Mouse (Mus musculus) gastrocnemius, adult 18-20 months (tissue): Measurements from ENCODE around the gene Keap1. TPM values are rescaled to one million over a fixed set of nuclear protein-coding genes. Genes with fewer than 3 reads are reported as not detected.
"Not testable (repeated sequence)": the region's sequence is repeated elsewhere in the genome, so short reads cannot be mapped to it uniquely, and the experiment has no call there.

ENCODE experiments used
- DNase-seq: peaks from one replicate; pipeline ENCODE4 v3.0.0; 2021; ENCODE audit warnings: low spot score
- total RNA-seq, 2 experiments: library from RNA; stranded (reverse); gene quantifications; 2 replicates each; pipeline ENCODE4 v1.2.3; 2021

The Keap1 gene
- total RNA-seq, 2 experiments from 2014 or later = 50.8 to 51.5 TPM

DNA sequence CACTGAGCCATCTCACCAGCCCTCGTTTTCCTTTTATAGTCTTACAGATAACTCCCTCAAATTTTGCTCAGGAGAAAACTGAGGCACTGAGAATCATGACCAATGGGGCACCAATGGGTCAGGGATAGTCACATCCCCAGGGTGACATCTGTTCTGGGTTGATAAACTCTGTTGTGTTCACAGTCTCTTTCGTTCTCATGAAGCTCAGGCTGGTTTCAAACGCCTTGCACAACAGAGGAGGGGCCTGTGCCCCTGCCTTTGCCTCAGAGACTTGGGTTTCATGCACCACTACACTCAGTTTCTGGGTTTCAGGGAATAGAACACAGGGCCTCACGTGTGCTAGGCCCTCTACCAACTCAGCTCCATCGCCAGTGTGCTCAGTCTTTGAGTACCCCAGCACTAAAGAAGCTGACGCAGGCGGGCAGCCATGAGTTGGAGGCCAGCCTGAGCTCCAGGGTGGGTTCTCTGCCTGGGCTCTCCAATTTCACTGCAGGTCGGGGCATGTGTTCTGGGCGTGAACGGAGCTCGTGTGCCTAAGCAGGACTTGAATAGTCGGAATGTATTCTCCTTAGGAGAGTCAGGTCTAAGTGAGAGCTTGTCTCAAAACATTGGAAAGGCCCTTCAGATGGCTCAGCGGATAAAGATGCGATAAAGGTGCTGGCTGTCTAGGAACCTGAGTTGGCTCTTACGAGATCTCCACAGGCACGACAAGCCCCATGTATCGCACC, 25.3 kb upstream of the Keap1 start:
- no peak for DNase-seq

DNA sequence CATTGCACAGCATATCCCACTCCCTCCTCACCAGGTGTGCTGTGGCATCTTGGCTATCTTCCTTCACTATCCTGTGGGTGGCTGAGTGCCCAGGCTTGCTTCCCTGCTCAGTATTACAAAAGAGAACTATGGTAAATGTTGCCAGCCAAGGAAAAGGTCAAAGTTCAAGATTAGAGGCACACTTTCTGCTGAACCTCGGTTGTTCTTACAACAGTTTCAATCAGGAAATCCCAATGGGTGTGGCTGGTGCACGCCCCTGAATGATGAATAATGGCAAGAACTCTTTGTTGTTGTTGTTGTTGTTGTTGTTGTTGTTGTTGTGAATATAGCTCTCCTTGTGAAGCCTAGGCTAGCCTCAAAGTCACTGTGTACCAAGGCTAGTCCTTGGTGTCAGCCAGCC, 22.7 kb upstream of the Keap1 start:
- no peak for DNase-seq

DNA sequence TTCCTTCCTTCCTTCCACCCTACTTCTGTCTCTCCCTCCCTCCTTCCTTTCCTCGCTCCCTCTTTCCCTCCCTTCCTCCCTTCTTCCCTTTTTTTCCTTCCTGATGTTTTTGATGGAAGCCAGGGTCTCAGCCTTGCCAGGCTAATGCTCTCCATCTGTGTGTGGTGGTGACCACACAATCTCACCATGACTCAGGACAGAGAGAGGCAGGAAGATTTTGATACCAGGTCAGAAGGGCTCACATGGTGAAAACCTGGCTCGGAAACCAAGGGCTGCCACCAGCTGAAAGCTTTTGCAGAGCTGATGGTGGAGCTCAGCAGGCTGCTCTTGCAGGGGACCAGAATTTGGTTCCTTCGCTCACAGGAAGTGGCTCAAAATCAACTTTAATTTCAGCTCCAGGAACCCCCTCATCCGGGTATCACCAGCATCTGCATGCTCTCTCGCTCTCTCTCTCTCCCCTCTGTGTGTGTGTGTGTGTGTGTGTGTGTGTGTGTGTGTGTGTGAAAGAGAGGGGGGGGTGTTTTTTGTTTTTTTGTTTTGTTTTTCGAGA, 21.4 kb upstream of the Keap1 start:
- no peak for DNase-seq

DNA sequence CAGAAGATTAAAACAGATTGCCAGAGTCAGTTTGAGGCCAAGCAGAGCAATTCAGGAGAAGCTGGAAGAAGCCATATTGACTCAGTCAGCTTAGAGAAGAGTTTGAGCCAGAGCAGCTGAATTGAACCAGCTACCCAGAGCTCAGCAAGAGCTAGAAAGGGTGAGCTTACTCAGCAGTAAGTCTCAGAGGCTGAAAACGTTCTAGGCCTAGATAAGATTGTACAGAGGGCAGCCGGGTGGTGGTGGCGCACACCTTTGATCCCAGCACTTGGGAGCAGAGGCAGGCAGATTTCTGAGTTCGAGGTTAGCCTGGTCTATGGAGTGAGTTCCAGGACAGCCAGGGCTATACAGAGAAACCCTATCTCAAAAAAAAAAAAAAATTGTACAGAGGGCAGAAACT, 17.2 kb upstream of the Keap1 start:
- not testable (repeated sequence) for DNase-seq

DNA sequence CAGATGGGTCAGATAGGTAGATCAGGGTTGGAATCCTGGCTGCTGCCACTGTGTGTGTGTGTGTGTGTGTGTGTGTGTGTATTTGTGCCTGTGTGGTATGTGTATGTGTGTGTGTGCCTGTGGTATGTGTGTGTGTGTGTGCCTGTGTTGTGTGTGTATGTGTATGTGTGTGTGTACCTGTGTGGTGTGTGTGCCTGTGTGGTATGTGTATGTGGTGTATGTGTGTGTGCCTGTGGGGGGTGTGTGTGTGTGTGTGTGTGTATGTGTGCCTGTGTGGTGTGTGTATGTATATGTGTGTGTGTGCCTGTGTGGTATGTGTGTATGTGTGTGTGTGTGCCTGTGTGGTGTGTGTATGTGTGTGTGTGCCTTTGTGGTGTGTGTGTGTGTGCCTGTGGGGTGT, 15.5 kb upstream of the Keap1 start:
- DNase-seq = no peak

DNA sequence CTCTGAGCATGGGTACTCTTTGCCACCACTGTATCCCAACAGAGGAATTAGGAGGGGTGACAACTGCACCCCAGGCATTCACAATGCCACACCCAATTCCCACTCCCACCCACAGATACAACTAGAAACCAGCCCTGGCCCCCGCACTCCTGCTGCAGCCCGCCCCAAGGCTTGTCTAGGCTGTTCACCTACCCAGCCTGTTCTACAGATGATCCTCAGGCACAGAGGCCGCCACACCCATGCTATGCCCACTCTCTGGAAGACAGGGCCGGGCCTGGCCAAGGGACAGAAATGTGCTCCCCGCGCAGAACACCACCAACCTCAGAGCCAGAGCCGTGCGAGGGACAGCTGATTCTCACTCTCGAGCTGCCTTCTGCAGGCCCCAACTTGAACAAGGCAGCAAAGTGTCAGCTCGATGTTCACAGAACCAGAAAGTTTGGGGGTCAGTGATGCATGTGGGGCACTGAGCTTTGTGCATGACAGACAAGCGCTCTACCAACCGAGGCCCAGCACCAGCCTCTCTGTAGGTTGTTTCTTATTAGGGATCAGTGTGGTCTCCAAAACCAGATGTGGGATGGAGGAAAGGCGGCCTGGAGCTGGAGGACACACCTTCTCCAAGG, 12.1 kb upstream of the Keap1 start:
- DNase-seq = no peak

DNA sequence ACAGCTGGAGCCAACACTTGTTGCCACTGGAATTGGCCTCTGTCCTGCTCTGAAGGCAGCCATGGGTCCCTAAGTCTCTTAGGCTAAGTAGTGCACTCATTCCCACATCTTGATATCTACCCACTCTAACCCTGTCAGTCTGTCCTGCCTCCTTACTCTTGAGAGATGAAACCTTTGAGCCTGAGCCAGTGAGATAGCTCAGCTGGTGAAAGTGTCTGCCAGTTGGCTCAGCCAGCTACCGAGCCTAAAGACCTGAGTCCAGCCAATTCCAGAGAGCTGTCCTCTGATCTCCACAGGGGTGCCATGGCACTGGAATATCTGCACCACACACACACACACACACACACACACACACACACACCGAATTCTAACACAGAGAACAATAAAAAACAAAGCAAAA, 11.3 kb upstream of the Keap1 start:
- DNase-seq = peak; percentile 46

DNA sequence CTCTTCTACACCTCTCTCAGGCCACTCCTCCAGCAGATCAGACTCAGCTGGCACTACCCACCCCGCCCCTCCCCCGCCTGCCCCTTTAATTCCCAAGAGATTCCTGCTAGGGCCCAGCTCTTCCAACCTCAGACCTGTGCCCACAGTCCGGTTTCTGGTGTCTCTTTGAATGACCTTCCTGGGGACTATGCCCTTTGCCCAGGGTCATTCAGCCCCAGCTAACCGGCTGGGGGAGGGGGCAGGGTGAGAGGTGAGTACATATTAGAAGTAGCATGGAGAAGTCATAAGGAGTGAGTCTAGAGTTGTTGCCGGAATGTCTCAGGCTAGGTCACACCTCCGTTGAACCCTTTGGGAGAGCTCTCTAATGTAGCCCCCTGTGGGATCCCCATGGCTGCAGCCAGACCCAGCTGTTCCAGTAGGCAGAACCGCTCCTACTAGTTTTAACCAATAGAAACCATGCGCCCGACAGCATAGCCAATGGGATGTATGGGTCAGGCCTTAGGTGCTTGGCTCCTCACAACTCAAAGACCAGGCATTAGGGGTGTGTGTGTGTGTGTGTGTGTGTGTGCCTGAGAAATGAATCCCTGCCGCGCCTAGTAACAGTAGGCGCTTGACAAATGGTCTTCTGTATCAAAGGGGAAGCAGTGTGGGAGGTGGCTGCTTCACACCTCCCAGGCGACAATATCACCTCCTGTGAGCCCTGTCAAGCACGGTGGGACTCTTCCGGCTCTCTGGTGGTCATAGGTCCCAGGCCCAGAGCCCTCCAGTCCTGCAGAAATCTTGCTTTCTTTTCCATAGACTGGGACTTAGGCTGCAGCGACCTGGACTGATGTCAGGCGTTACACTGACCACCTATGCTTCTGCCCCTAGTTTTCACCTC, 10.7 kb upstream of the Keap1 start:
- DNase-seq = no peak

DNA sequence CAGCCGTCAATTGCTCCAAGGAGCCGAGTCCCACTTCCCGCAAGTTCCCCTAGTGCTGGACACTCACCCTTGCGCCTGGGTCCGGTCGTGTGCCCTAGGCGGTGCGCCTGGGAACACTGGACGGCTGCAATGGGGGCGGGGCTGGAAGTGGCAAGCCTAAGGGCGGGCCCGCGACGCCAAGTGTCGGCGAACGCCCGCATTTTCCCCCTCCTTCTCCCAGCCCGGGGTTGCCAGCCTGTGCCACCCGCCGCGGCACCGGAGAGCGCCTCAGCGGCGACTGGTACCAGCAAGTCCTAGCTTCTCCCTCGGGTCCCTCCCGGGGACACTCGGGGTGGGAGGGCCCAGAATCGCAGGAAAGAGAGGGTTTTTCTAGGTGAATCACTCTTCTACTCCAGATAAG, 9.2 kb upstream of the Keap1 start, which contains the start of gene S1pr5:
Gene S1pr5, minus strand, starts transcription at position 118 of the 400 bp plus-strand sequence.
- DNase-seq = peak; percentile 50

DNA sequence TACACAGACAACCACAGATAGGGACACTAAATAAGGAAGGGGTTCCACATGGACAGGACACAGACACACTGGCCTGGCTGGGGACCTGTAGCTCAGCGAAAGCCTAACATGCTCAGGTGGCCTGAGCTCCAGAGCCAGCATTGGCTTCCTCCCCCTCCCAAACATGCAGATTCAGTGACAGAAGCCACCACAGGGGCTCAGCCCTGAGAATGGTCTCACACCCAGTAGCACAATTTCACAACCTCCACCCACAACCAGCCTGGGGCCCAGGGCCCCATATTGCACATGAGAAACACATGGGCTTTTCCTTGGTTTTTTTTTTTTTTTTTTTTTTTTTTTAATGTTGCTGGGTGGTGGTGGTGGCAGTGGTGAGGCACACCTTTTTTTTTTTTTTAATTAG, 7.2 kb upstream of the Keap1 start:
- no peak for DNase-seq

DNA sequence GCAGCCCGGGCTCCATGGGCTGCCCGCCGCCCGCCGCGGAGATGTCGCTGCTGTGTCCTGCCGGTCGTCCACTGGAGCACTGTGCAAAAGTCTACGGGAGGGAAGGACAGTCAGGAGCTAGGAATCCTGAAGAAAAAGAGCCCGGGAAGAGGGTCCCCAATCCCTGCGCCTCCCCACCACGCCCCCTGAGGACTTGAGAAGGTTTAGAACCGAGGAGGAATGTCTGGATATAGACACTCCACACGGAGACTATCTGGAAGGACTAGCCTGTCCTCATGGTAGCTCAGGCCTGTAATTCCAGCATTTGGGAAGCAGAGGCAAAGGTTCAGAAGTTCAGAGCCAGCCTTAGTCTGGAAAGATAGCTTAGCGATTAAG, 5.9 kb upstream of the Keap1 start:
- no peak for DNase-seq

DNA sequence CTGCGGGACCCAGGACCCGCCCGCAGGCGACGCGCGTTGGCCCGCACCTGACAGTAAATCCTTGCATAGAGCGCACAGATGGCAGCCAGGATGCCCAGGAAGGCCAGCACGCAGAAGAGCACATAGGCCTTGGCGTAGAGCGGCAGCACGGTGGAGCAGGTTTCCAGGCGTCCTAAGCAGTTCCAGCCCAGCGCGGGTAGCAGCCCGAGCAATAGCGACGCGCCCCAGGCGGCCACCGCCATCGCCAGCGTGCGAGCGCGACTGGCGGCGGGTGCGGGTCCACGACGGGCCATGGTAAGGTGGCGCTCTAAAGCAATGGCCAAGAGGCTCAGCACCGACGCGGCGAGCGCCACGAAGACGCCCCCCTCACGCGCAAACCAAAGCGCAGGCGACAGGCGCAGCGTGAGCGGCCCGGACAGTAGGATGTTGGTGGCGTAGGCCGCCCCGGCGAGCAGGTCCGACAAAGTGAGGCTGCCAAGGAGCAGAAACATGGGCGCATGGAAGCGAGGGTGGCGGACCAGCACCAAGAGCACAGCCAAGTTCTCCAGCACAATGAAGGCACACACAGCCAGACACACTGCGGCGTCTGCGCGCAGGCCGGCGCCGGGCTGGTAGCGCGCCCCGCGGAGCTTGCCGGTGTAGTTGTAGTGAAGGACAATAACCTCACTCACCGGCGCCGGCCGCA, 5.4 kb upstream of the Keap1 start:
- no peak for DNase-seq

DNA sequence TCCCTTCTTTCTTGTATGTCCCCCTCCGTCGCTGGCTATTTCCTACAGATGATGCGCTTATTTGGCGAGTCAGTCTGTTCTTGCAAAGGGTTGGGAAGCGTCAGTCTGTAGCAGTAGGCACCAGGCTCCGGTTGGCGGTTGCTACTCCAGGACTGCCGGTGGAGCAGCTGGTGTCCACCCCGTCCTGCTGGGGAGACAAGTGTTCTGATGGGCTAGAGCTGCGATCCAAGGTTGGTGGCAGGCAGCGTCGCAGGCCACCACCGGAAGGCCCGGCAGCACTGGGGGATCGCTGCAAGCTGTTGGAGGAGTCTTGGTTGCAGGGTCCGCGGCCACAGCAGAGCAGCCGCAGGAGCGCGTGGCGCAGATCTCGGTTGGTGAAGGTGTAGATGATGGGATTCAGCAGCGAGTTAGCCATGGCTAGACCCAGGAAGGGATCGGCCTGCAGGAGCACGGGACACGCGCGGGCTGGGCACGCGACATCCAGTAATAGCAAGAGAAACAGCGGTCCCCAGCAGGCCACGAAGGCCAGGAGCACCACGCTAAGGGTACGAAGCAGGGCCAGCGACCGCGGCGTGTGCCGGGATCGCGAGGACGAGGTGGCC, 4.8 kb upstream of the Keap1 start:
- DNase-seq = no peak

DNA sequence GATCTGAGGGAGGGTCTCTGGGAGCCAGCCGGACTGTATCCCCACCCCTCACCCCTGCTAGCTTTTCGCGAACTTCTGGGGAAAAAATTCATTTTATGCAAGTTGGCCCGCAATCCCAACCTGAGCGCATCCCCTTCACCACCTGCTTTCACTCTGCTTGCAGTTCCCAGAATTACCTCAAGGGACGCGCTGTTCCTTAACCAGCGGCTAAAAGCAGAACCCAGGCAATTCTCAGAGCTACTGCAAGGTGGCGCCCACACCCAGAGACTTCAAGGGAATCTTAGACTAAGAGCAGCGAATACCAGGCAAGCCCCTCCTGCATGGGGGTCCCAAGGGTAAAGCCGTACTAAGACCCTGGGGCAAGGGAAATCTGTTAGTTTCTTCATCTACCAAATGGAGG, 2.2 kb upstream of the Keap1 start:
- DNase-seq = peak; percentile 82

DNA sequence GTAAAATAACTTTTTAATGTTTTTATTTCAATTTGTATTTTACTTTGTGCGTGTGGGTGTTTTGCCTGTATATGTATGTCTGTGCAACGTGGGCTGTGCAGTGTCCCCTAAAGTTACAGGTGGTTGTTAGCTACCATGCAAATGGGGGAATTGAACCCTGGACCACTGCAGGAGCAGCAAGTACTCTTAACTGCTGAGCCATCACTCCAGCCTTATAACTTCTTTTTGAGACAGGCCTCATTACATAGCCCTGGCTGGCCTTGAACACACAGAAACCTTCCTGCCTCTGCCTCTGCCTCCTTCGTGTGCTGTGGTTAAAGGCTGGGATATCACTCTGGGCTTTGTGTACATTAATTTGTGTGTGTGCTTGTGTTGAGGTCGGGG, 296 bp upstream of the Keap1 start:
- no peak for DNase-seq

DNA sequence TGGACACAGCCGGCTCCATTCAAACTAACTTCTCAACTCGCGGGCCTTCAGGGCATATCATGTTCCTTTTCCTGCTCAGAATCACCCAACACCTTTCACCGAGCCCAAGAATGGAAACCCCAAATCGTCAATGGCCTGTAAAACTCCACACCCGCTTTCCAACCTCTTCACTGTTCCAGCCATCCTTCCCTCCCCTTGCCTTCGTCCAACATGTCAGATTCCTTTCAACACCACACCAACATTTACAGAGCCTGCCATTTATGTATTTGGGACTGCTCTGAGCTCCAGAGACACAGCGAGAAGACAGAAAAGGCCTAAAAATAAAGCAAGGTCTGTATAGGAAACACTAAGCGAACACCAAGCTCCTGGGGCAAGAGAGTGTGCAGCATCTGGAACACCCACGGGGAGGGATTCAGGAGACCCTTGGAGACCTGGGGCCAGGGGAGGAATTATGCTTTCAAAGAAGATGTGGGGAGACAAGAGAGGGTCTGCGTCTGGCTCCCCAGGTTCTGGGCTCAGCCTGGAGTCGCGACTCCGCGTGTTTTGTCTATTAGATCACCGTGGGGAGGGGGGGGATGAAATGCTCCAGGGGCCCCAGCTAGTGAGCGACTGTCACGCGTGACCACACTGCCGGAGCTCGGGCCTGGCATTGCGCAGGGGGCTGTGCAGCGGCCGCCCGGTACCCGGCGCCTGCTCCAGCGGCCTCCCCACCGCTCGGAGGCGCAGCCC, 993 bp downstream of the Keap1 start:
- DNase-seq = no peak

DNA sequence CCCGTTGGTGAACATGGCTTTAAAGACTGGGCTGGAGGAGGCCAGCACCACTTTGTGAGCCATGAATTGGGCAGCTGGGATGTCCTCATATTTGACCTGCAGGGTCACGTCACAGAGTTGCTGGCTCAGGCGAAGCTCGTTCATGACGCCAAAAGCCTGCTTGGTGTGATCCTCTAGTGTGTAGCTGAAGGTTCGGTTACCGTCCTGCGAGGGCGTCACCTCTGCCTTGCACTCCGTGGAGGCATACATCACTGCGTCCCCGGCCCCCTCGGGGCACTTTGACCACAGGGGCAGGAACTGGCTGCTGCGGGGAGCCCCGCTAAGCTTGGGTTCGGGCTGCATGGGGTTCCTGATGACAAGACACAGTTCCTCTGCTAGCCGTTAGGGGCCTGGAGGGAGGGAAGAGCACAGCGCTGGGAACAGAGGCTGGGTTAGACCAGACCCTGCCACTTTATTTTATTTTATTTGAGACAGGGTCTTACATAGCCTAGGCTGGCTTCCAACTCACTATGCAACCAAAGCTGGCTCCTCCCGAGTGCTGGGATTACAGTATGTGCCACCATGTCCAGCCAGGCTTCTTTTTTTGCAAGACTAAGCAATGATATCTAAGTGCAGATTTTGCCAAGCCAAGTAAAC, 1.7 kb downstream of the Keap1 start:
- DNase-seq = peak; percentile 37

DNA sequence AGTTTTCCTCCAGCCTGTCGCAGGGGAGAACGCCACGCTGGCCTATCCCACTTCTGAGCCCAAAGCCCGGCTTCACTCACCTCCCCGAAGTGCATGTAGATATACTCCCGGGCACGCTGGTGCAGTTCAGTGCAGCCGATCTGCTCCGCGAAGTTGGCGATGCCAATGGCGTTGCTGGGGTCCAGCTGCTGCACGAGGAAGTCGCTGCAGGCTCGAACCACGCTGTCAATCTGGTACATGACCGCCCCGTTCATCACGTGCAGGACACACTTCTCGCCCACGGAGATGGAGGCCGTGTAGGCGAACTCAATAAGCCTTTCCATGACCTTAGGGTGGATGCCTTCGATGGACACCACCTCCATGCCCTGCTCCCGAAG, 2.2 kb downstream of the Keap1 start:
- DNase-seq = no peak

DNA sequence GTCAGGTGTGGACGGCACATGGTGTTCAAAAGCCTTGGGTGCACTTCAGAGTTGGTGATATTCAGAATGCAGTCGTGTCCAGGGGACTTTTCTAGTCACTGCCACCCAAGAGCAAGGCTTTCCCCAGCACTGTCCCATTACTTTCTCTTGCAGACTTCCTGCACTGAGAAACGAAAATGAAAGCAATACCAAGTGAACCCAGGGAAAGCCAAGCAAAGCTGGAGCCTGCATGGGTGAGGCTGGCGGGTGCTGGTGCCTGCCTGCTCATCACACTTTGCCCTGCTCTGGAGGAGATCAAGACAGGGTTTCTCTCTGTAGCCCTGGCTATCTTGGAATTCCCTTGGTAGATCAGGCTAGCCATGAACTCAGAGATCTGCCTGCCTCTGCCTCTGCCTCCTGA, 3.8 kb downstream of the Keap1 start:
- no peak for DNase-seq

DNA sequence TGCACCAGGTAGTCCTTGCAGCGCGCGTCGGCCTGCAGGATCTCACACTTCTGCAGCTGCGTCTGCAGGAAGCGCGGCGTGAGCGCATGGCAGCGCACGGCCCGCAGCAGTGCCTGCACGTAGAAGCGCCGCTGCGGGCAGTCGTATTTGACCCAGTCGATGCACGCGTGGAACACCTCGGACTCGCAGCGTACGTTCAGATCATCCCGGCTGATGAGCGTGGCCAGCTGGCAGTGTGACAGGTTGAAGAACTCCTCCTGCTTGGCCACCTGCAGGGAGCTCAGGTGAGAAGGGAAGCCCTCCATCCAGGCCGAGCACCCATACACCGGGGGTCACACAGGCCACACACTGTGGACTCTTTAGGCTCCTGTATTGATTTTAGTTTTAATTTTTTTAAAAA, 5.4 kb downstream of the Keap1 start:
- no peak for DNase-seq
